Mouse (Mus musculus): ENCODE measurements at regions not wholly inside any gene's neighbourhood (a gene's known extent, or its start where the extent isn't known, plus 50 kb on each side); places are given as distances from the start of the nearest gene placed in this dataset.
A peak's percentile ranks its signal among the peaks of the same experiment; 100 is the strongest.
"Not testable (repeated sequence)": the region's sequence is repeated elsewhere in the genome, so short reads cannot be mapped to it uniquely, and the experiment has no call there.

- DNase-seq (ENCODE audit: low read depth, low spot score): no peak
These were observed 284.0 kb downstream of the Rapgef2 start for GRCm38 (mm10) chr3:79002173-79002848.

- DNase-seq (ENCODE audit: low read depth, low spot score): no peak
These were observed 284.6 kb downstream of the Rapgef2 start for GRCm38 (mm10) chr3:79001754-79002153.

GRCm38 (mm10) chr3:79000293-79000692 lies 286.0 kb downstream of the Rapgef2 start:
- peak; percentile 37 for DNase-seq (ENCODE audit: low read depth, low spot score)

- no peak for DNase-seq (ENCODE audit: low read depth, low spot score)
These were observed 286.5 kb downstream of the Rapgef2 start for GRCm38 (mm10) chr3:78999803-79000202.

- DNase-seq (ENCODE audit: low read depth, low spot score): no peak
These were observed 298.2 kb downstream of the Rapgef2 start for GRCm38 (mm10) chr3:78988120-78988519.

- no peak for DNase-seq (ENCODE audit: low read depth, low spot score)
These were observed 299.6 kb downstream of the Rapgef2 start for GRCm38 (mm10) chr3:78986726-78987125.

GRCm38 (mm10) chr3:78981057-78981456 lies 305.3 kb downstream of the Rapgef2 start:
- no peak for DNase-seq (ENCODE audit: low read depth, low spot score)

- no peak for DNase-seq (ENCODE audit: low read depth, low spot score)
These were observed 307.5 kb downstream of the Rapgef2 start for GRCm38 (mm10) chr3:78978781-78979180.

- DNase-seq (ENCODE audit: low read depth, low spot score): not testable (repeated sequence)
These were observed 319.4 kb downstream of the Rapgef2 start for GRCm38 (mm10) chr3:78966683-78967549.

GRCm38 (mm10) chr3:78964231-78964858 lies 322.0 kb downstream of the Rapgef2 start:
- no peak for DNase-seq (ENCODE audit: low read depth, low spot score)

GRCm38 (mm10) chr3:78958781-78959180 lies 327.5 kb downstream of the Rapgef2 start:
- DNase-seq (ENCODE audit: low read depth, low spot score): peak; percentile 66

- DNase-seq (ENCODE audit: low read depth, low spot score): no peak
These were observed 331.0 kb downstream of the Rapgef2 start for GRCm38 (mm10) chr3:78955364-78955763.

GRCm38 (mm10) chr3:78949385-78949784 lies 336.9 kb downstream of the Rapgef2 start:
- not testable (repeated sequence) for DNase-seq (ENCODE audit: low read depth, low spot score)

GRCm38 (mm10) chr3:78948700-78949099 lies 337.6 kb downstream of the Rapgef2 start:
- DNase-seq (ENCODE audit: low read depth, low spot score): no peak

GRCm38 (mm10) chr3:78948171-78948570 lies 338.1 kb downstream of the Rapgef2 start:
- DNase-seq (ENCODE audit: low read depth, low spot score): peak; percentile 65

GRCm38 (mm10) chr3:78947183-78947582 lies 339.1 kb downstream of the Rapgef2 start:
- no peak for DNase-seq (ENCODE audit: low read depth, low spot score)

GRCm38 (mm10) chr3:78944185-78944584 lies 342.1 kb downstream of the Rapgef2 start:
- no peak for DNase-seq (ENCODE audit: low read depth, low spot score)

GRCm38 (mm10) chr3:78932975-78933374 lies 353.3 kb downstream of the Rapgef2 start:
- DNase-seq (ENCODE audit: low read depth, low spot score): no peak

- DNase-seq (ENCODE audit: low read depth, low spot score): no peak
These were observed 366.5 kb downstream of the Rapgef2 start for GRCm38 (mm10) chr3:78919850-78920249.

GRCm38 (mm10) chr3:78919407-78919806 lies 366.9 kb downstream of the Rapgef2 start:
- DNase-seq (ENCODE audit: low read depth, low spot score): peak; percentile 81

- DNase-seq (ENCODE audit: low read depth, low spot score): no peak
These were observed 378.0 kb downstream of the Rapgef2 start for GRCm38 (mm10) chr3:78908196-78908844.

GRCm38 (mm10) chr3:78907778-78908177 lies 378.5 kb downstream of the Rapgef2 start:
- no peak for DNase-seq (ENCODE audit: low read depth, low spot score)
